Mouse (Mus musculus): ENCODE data around the gene Cd79b. TPM values are rescaled to one million over a fixed set of nuclear protein-coding genes. Genes with fewer than 3 reads are reported as not detected.

Cd79b gene
- polyA plus RNA-seq (2021; fragmentation: Nextera tagmentation), result 0.80 and 1.1 TPM in 2 replicates
- long read RNA-seq, experiment 1, partial matches to known transcripts, result 0 of 3 reads
- long read RNA-seq, experiment 1, other reads (novel, unspliced or antisense), result 0 of 3 reads
- long read RNA-seq, experiment 2, result 0 reads

GRCm38 (mm10) chr11:106314333-106314812 lies at the start of gene Cd79b:
Cd79b (minus strand) TSS chr11:106314762.

GRCm38 (mm10) chr11:106353188-106353587 lies 38.6 kb upstream of the Cd79b start, which contains the start of gene Scn4a:
Scn4a (minus strand) TSS chr11:106353288.

GRCm38 (mm10) chr11:106301765-106302164 lies 12.8 kb downstream of the Cd79b start, which contains the start of gene Gh:
Gh (minus strand) TSS chr11:106301865.

GRCm38 (mm10) chr11:106276454-106276853 lies 38.1 kb downstream of the Cd79b start, which contains the start of gene Tcam1:
Tcam1 (plus strand) TSS chr11:106276672.

GRCm38 (mm10) chr11:106272644-106273310 lies 41.8 kb downstream of the Cd79b start, which contains the start of gene Smarcd2:
Smarcd2 (minus strand) TSS chr11:106272972.

Other genes starting within 250 kb of the Cd79b start
- 4.8 TPM in 2 replicates for gene Taco1, start 248.7 kb downstream of the Cd79b start, polyA plus RNA-seq (2021; fragmentation: Nextera tagmentation)
- gene Map3k3, start 230.1 kb downstream of the Cd79b start, polyA plus RNA-seq (2021; fragmentation: Nextera tagmentation), result 1.2 and 1.4 TPM in 2 replicates
- 0.95 and 1.5 TPM in 2 replicates for gene Gm10840, start 153.9 kb downstream of the Cd79b start, polyA plus RNA-seq (2021; fragmentation: Nextera tagmentation)
- gene Limd2, start 153.9 kb downstream of the Cd79b start, polyA plus RNA-seq (2021; fragmentation: Nextera tagmentation), result 184 and 226 TPM in 2 replicates
- gene Strada, start 112.6 kb downstream of the Cd79b start, polyA plus RNA-seq (2021; fragmentation: Nextera tagmentation), result 10.6 and 12.9 TPM in 2 replicates
- 50.5 and 54.2 TPM in 2 replicates for gene Ccdc47, start 98.4 kb downstream of the Cd79b start, polyA plus RNA-seq (2021; fragmentation: Nextera tagmentation)
- gene Ddx42, start 97.8 kb downstream of the Cd79b start, polyA plus RNA-seq (2021; fragmentation: Nextera tagmentation), result 20.1 TPM in 2 replicates
- 8.2 and 9.8 TPM in 2 replicates for gene Ftsj3, start 58.7 kb downstream of the Cd79b start, polyA plus RNA-seq (2021; fragmentation: Nextera tagmentation)
- gene Psmc5, start 58.6 kb downstream of the Cd79b start, polyA plus RNA-seq (2021; fragmentation: Nextera tagmentation), result 471 and 488 TPM in 2 replicates
- 2.2 and 2.6 TPM in 2 replicates for gene Smarcd2, start 41.8 kb downstream of the Cd79b start, polyA plus RNA-seq (2021; fragmentation: Nextera tagmentation)
- 0.05 and 0.06 TPM in 2 replicates for gene Tcam1, start 38.1 kb downstream of the Cd79b start, polyA plus RNA-seq (2021; fragmentation: Nextera tagmentation)
- not detected in 2 replicates for gene Gh, start 12.9 kb downstream of the Cd79b start, polyA plus RNA-seq (2021; fragmentation: Nextera tagmentation)
- gene Scn4a, start 38.5 kb upstream of the Cd79b start, polyA plus RNA-seq (2021; fragmentation: Nextera tagmentation), result 0.01 TPM in 1 of 2 replicates, not detected in the other
- gene Prr29, start 50.7 kb upstream of the Cd79b start, polyA plus RNA-seq (2021; fragmentation: Nextera tagmentation), result 0.38 and 0.44 TPM in 2 replicates
- 3.8 and 5.8 TPM in 2 replicates for gene Icam2, start 73.3 kb upstream of the Cd79b start, polyA plus RNA-seq (2021; fragmentation: Nextera tagmentation)
- gene Ern1, start 173.1 kb upstream of the Cd79b start, polyA plus RNA-seq (2021; fragmentation: Nextera tagmentation), result 0.79 and 1.3 TPM in 2 replicates